Mouse (Mus musculus): ENCODE measurements around the gene Kcnab1.

The Kcnab1 gene

GRCm38 (mm10) chr3:65205539-65206020 is 96.4 kb downstream of the Kcnab1 start:
- DNase-seq, result no peak

GRCm38 (mm10) chr3:65213725-65214124 is 104.5 kb downstream of the Kcnab1 start:
- DNase-seq, result no peak

- DNase-seq, result no peak
Measured at GRCm38 (mm10) chr3:65214635-65215034, 105.5 kb downstream of the Kcnab1 start.

GRCm38 (mm10) chr3:65217673-65218579 is 108.7 kb downstream of the Kcnab1 start:
- DNase-seq, result no peak

- DNase-seq, result no peak
Measured at GRCm38 (mm10) chr3:65220287-65220686, 111.1 kb downstream of the Kcnab1 start.

- no peak for DNase-seq
Measured at GRCm38 (mm10) chr3:65223635-65224034, 114.5 kb downstream of the Kcnab1 start.

- DNase-seq, result no peak
Measured at GRCm38 (mm10) chr3:65230978-65231377, 121.8 kb downstream of the Kcnab1 start.

- no peak for DNase-seq
Measured at GRCm38 (mm10) chr3:65231419-65232090, 122.4 kb downstream of the Kcnab1 start.

GRCm38 (mm10) chr3:65249023-65249422 is 139.8 kb downstream of the Kcnab1 start:
- no peak for DNase-seq

GRCm38 (mm10) chr3:65260521-65260920 is 151.3 kb downstream of the Kcnab1 start:
- DNase-seq, result no peak

GRCm38 (mm10) chr3:65262506-65263422 is 153.6 kb downstream of the Kcnab1 start:
- DNase-seq, result no peak

- DNase-seq, result no peak
Measured at GRCm38 (mm10) chr3:65273317-65273716, 164.1 kb downstream of the Kcnab1 start.

- no peak for DNase-seq
Measured at GRCm38 (mm10) chr3:65277777-65278176, 168.6 kb downstream of the Kcnab1 start.

GRCm38 (mm10) chr3:65283366-65283765 is 174.2 kb downstream of the Kcnab1 start:
- DNase-seq, result no peak

- no peak for DNase-seq
Measured at GRCm38 (mm10) chr3:65288994-65289393, 179.8 kb downstream of the Kcnab1 start.

GRCm38 (mm10) chr3:65296996-65297395 is 187.8 kb downstream of the Kcnab1 start:
- no peak for DNase-seq

GRCm38 (mm10) chr3:65299205-65299604 is 190.0 kb downstream of the Kcnab1 start:
- DNase-seq, result no peak

- DNase-seq, result no peak
Measured at GRCm38 (mm10) chr3:65301531-65301930, 192.3 kb downstream of the Kcnab1 start.

GRCm38 (mm10) chr3:65302559-65302958 is 193.4 kb downstream of the Kcnab1 start:
- no peak for DNase-seq

GRCm38 (mm10) chr3:65315837-65316236 is 206.7 kb downstream of the Kcnab1 start:
- DNase-seq, result no peak

- no peak for DNase-seq
Measured at GRCm38 (mm10) chr3:65316738-65317137, 207.6 kb downstream of the Kcnab1 start.

GRCm38 (mm10) chr3:65317876-65318537 is 208.8 kb downstream of the Kcnab1 start:
- peak; percentile 57 to 63 for DNase-seq
